ENCODE assay signal across 8 mouse cellular contexts in the genomic region with DNA sequence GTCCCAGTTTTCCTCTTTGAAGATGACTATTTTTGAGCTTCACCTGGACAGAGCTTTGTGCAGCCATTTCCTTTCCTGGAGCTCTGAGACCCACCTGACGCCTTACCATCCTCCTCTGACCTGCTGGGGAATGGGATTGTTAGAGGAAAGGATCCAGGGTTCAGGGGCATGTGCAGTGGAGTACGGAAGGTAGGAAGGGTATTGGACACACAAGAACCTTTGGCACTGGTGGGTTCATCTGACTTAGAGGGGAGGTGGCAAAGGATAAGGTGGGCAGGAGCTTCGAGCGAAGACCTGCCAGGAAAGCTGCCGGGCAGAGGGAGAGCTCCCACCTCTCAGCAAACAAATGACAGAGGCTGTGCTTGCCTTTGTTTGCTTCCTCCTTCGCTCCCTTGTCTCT. TPM values are rescaled to one million over a fixed set of nuclear protein-coding genes. Genes with fewer than 3 reads are reported as not detected.
DNase-seq lines count a peak whose midpoint lies in the region; ATAC-seq lines count a peak whose summit lies in the region.

No protein-coding gene starts in this region.

- no peaks in the 10 kb centered on the region for H3K36me3 ChIP-seq in liver, embryonic 12.5 days
- no peaks in the 10 kb centered on the region for H3K36me3 ChIP-seq in limb, embryonic 12.5 days
- H3K36me3 ChIP-seq in stomach, embryonic 14.5 days (ENCODE audit: control insufficient read depth, insufficient read depth, low read length) = no peaks in the 10 kb centered on the region

- H3K4me2 ChIP-seq in liver, embryonic 12.5 days = peak overlapping the region; percentile 70
- peak overlapping the region; percentile 94 for H3K4me2 ChIP-seq in limb, embryonic 12.5 days
- peak overlapping the region; percentile 88 for H3K4me2 ChIP-seq in stomach, embryonic 14.5 days (replicated peaks; ENCODE audit: low read depth, low read length)

- no peak for ATAC-seq in liver, embryonic 12.5 days
- ATAC-seq in limb, embryonic 12.5 days (ENCODE audit: insufficient number of reproducible peaks, insufficient read depth, low FRiP score, low TSS enrichment, low read depth) = no peak
- no peak for ATAC-seq in stomach, embryonic 14.5 days (ENCODE audit: insufficient number of reproducible peaks, insufficient read depth, low FRiP score, low read depth)

- 0 out of 2 replicates have a peak, but pooled peaks cover 5% of the 10 kb centered on the region for H3K9me3 ChIP-seq in liver, embryonic 12.5 days (replicated peaks)
- no peaks in the 10 kb centered on the region for H3K9me3 ChIP-seq in limb, embryonic 12.5 days
- H3K9me3 ChIP-seq in stomach, embryonic 14.5 days (ENCODE audit: control insufficient read depth, low read depth, low read length) = no peaks in the 10 kb centered on the region

- H3K4me3 ChIP-seq in liver, embryonic 12.5 days = no peak overlapping the region
- peak overlapping the region; percentile 64 for H3K4me3 ChIP-seq in limb, embryonic 12.5 days (replicated peaks)
- H3K4me3 ChIP-seq in stomach, embryonic 14.5 days (ENCODE audit: low read depth, low read length) = peak overlapping the region; percentile 47; the same call in 1 of the 2 replicates

- DNase-seq in cerebellum, adult 9-11 months = peak; percentile 51
- DNase-seq in cerebellum, postnatal 4 days (ENCODE audit: low spot score in 2 of 2) = no peak
- DNase-seq in liver = no peak
- DNase-seq in adrenal gland, adult (ENCODE audit: inconsistent age in 2 of 2, low spot score in 1 of 2) = no peak
- DNase-seq in frontal cortex, postnatal 25 days (ENCODE audit: low spot score in 2 of 2) = no peak

- peaks cover 51% of the 10 kb centered on the region for H3K4me1 ChIP-seq in liver, embryonic 12.5 days
- H3K4me1 ChIP-seq in limb, embryonic 12.5 days (replicated peaks) = peaks cover 32% of the 10 kb centered on the region
- H3K4me1 ChIP-seq in stomach, embryonic 14.5 days (ENCODE audit: control insufficient read depth, insufficient read depth, low read length) = 0 out of 2 replicates have a peak, but pooled peaks cover 3% of the 10 kb centered on the region

- no peak overlapping the region for H3K9ac ChIP-seq in liver, embryonic 12.5 days
- no peak overlapping the region for H3K9ac ChIP-seq in limb, embryonic 12.5 days (replicated peaks)
- H3K9ac ChIP-seq in stomach, embryonic 14.5 days (replicated peaks; ENCODE audit: low read depth, low read length) = no peak overlapping the region

- WGBS in liver, embryonic 12.5 days (ENCODE audit: insufficient replicate concordance) = 38% methylated on average over 6 of the region's 6 CpGs
- 45% methylated on average over 6 of the region's 6 CpGs for WGBS in limb, embryonic 12.5 days
- 39% methylated on average over 6 of the region's 6 CpGs for WGBS in stomach, embryonic 14.5 days

- no peak overlapping the region for H3K27ac ChIP-seq in liver, embryonic 12.5 days
- H3K27ac ChIP-seq in limb, embryonic 12.5 days = no peak overlapping the region
- H3K27ac ChIP-seq in stomach, embryonic 14.5 days (ENCODE audit: low read length) = no peak overlapping the region

- H3K27me3 ChIP-seq in liver, embryonic 12.5 days (replicated peaks) = peaks cover 91% of the 10 kb centered on the region
- H3K27me3 ChIP-seq in limb, embryonic 12.5 days = peaks cover 75% of the 10 kb centered on the region
- H3K27me3 ChIP-seq in stomach, embryonic 14.5 days (ENCODE audit: control insufficient read depth, insufficient read depth, low read length) = peaks cover 16% of the 10 kb centered on the region; the same call in 1 of the 2 replicates

RNA-seq across cellular contexts. Expression of gene C1qtnf4, which starts 0.8 kb away (rescaled TPM):
- 6.6 and 7.3 TPM in 2 replicates for polyA plus RNA-seq in liver, embryonic 12.5 days (2016; fragmentation: Nextera tagmentation; extraction: Ambion mirVana)
- 20.6 and 20.9 TPM in 2 replicates for polyA plus RNA-seq in limb, embryonic 12.5 days (2016; fragmentation: Nextera tagmentation; extraction: Ambion mirVana)
- 10.8 and 12.9 TPM in 2 replicates for polyA plus RNA-seq in stomach, embryonic 14.5 days (2014; fragmentation: Nextera tagmentation; extraction: Ambion mirVana)

RNA-seq across cellular contexts. Expression of gene Kbtbd4, which starts 18.1 kb away (rescaled TPM):
- 22.6 and 26.0 TPM in 2 replicates for polyA plus RNA-seq in liver, embryonic 12.5 days (2016; fragmentation: Nextera tagmentation; extraction: Ambion mirVana)
- 52.0 and 53.4 TPM in 2 replicates for polyA plus RNA-seq in limb, embryonic 12.5 days (2016; fragmentation: Nextera tagmentation; extraction: Ambion mirVana)
- polyA plus RNA-seq in stomach, embryonic 14.5 days (2014; fragmentation: Nextera tagmentation; extraction: Ambion mirVana) = 30.3 and 37.0 TPM in 2 replicates

RNA-seq across cellular contexts. Expression of gene Ndufs3, which starts 18.2 kb away (rescaled TPM):
- 171 and 177 TPM in 2 replicates for polyA plus RNA-seq in liver, embryonic 12.5 days (2016; fragmentation: Nextera tagmentation; extraction: Ambion mirVana)
- 207 and 212 TPM in 2 replicates for polyA plus RNA-seq in limb, embryonic 12.5 days (2016; fragmentation: Nextera tagmentation; extraction: Ambion mirVana)
- 216 and 220 TPM in 2 replicates for polyA plus RNA-seq in stomach, embryonic 14.5 days (2014; fragmentation: Nextera tagmentation; extraction: Ambion mirVana)

RNA-seq across cellular contexts. Expression of gene Mtch2, which starts 39.5 kb away (rescaled TPM):
- 142 and 146 TPM in 2 replicates for polyA plus RNA-seq in liver, embryonic 12.5 days (2016; fragmentation: Nextera tagmentation; extraction: Ambion mirVana)
- 184 and 195 TPM in 2 replicates for polyA plus RNA-seq in limb, embryonic 12.5 days (2016; fragmentation: Nextera tagmentation; extraction: Ambion mirVana)
- 226 and 234 TPM in 2 replicates for polyA plus RNA-seq in stomach, embryonic 14.5 days (2014; fragmentation: Nextera tagmentation; extraction: Ambion mirVana)

RNA-seq across cellular contexts. Expression of gene Celf1, which starts 53.7 kb away (rescaled TPM):
- polyA plus RNA-seq in liver, embryonic 12.5 days (2016; fragmentation: Nextera tagmentation; extraction: Ambion mirVana) = 79.4 and 81.3 TPM in 2 replicates
- polyA plus RNA-seq in limb, embryonic 12.5 days (2016; fragmentation: Nextera tagmentation; extraction: Ambion mirVana) = 113 and 125 TPM in 2 replicates
- 71.0 and 75.1 TPM in 2 replicates for polyA plus RNA-seq in stomach, embryonic 14.5 days (2014; fragmentation: Nextera tagmentation; extraction: Ambion mirVana)
